Mouse (Mus musculus) fat pad, adult 2 months (tissue): ENCODE measurements around the gene Msmo1.

Experiments
- DNase-seq: peaks from one replicate; pipeline ENCODE4 v3.0.0-alpha.2; 2011; ENCODE audit warnings: low read depth, low spot score; ENCODE audit errors: extremely low read depth

Msmo1 gene

GRCm38 (mm10) chr8:64717868-64718267, 15.7 kb downstream of the Msmo1 start:
- DNase-seq, result no peak

GRCm38 (mm10) chr8:64712499-64712898, 21.1 kb downstream of the Msmo1 start:
- no peak for DNase-seq

DNA sequence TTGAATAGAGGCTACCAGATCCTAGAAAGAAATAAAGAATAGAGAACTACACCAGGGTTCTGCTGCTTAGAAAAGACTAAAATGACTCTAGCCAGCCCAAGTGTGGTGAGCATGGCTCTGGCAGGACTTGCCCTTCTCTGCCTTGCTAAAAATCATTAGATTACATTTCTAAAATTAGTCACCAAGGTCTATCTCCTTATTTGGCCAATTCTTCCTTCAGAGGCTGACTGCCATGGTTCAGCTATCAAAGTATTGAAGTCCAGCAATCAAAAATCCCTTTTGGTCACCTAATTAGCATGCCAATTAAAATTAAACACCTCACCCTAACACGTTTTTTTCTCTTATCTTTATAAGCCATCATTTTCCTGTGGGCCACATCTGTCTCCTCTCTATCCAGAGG, 22.0 kb downstream of the Msmo1 start:
- DNase-seq, result no peak

- DNase-seq, result no peak
Observed at GRCm38 (mm10) chr8:64707481-64707880, 26.1 kb downstream of the Msmo1 start.

DNA sequence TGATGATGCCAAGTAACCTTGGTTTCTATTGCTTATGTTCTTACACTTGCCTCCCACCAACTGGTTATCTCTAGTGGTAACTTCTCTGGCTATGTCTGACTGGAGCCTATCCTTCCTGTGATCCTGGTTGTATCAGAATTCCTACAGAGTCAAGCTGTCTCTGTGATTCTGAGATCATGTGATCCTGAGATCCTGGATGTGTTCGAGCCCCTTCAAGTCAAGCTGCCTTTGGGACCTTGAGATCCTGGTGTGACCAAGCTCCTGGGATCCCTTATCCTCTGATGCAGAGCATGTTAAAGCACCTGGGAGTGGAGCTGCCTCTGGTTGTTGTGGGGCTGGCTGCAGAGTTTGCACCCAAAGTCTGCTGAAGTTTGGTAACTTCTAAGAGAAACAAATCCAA, 30.4 kb downstream of the Msmo1 start:
- no peak for DNase-seq

DNA sequence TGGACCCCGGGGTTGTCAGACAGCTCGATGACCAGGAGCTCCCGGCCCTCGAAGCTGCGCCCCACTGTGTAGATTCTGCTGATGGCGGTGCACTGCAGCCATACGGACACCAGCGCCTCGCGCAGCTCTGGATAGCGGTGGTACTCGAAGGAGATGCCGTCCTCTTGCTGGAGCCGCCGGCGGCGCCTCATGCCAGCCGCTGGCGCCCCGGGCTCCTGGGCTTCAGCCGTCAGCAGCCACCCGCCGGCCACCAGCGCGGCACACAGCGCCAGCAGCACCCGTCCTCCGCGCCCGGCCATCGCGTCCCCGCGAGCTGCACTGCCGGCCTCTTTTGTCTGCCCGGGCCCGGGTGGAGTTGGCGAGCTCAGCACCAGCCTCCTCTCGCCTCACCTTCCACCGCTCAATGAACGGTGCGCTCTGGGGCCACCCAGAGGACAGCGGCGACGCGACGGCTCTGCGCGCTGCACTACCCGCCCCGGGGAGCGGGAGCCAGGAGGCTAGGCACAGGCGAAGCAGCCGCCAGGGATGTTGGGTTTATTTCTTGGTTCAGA, 40.9 kb downstream of the Msmo1 start, which contains the start of gene Cpe:
Cpe (minus strand) TSS at position 404 of the 551 bp plus-strand sequence.
- DNase-seq, result no peak

- no peak for DNase-seq
Observed at GRCm38 (mm10) chr8:64691591-64692401, 41.8 kb downstream of the Msmo1 start.

DNA sequence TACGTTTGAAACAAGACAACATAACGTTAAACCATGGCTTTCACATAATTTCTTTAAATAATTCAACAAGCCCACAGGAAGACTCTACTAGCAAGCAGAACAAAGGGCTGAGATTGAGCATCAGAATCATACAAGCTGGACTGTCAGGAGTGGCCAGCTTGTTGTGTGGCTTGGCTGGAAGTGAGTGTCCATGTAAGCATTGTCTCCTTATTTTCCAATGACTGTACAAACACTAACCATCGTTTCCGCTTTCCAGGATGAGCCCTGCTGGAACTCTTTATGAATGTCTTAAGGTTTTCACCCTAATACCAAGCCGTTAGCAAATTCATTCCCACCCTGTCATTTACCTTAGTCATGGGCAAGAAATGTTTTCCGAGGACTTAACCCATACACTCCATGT, 42.7 kb downstream of the Msmo1 start:
- no peak for DNase-seq

- DNase-seq, result no peak
Observed at GRCm38 (mm10) chr8:64690306-64690705, 43.3 kb downstream of the Msmo1 start.

GRCm38 (mm10) chr8:64688741-64689140, 44.9 kb downstream of the Msmo1 start:
- no peak for DNase-seq

- DNase-seq, result no peak
Observed at GRCm38 (mm10) chr8:64688161-64688560, 45.4 kb downstream of the Msmo1 start.

DNA sequence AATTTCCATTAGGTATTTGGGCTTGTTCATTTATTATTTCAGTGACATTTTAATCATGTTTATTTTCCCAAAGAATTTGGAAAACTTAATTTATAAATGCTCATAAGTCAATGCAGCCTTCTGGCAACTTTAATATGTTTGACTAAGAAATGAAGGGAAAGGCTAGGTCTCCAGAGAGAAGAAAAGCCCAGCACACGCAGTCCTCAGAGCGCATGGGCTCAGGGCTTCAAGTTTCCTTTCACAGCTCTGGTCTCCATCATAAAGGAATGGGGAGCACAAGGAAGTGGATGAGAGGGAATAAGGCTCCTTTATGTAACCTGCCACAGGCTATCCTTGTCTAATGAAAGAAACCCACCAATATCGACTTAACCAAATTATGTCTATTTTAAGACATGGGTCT, 51.1 kb downstream of the Msmo1 start:
- no peak for DNase-seq

- DNase-seq, result no peak
Observed at GRCm38 (mm10) chr8:64676381-64676780, 57.2 kb downstream of the Msmo1 start.

DNA sequence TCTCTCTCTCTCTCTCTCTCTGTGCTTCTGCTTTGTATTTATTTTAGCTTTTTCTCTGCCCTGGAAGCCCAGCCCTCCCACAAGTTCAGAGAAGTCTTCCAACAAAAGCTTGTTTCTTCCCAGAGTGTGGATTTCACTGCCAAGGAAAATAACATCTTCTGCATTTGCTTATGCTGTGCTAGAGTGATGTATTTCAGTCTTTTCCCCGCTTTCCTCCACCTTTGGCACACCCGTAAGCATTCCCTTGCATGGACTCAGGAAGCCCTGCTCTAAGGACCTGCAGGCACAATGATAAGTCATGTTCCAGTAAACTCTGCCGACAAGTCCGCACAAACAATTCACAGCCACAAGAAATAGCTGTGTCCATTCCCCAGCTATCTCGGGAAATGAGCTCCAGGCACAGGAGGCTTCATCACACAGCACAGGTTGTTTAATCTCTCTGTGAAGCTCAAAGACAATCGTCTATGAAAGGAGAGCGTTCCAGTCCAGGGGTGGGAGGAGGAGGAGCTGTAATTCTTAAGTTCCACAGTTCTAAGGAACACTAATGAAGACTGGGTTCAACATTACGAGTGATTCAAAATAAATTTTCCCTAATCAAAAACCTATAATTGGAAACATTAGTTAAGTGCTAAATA, 58.5 kb downstream of the Msmo1 start:
- peak; percentile 49 for DNase-seq

DNA sequence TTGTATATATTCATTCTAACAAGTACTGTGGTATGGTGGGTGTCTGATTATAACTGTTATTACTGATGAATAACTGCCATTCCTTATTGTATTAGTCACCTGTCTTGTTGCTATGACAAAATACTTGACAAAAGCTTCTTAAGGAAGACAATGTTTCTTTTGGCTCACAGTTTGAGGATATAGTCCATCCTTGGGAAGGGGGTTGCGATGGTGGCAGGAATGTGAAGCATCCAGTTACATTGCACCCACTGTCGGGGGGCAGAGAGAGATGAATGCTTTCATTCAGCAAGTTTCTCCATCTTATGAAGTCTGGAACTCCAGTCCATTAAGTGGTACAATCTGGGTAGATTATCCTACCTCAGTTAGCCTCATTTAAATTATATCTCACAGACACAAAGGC, 60.7 kb downstream of the Msmo1 start:
- no peak for DNase-seq

GRCm38 (mm10) chr8:64671937-64672336, 61.7 kb downstream of the Msmo1 start:
- DNase-seq, result no peak
